Mouse (Mus musculus): ENCODE results near the gene Ywhag. TPM values are rescaled to one million over a fixed set of nuclear protein-coding genes. Genes with fewer than 3 reads are reported as not detected.

Gene Ywhag
- total RNA-seq, 2 experiments from 2014 or later = 88.3 to 124 TPM

- no peak for ATAC-seq (replicated peaks; ENCODE audit: poor library complexity)
Measured at GRCm38 (mm10) chr5:135952830-135953229, 18.4 kb upstream of the Ywhag start.

- no peak for ATAC-seq (replicated peaks; ENCODE audit: poor library complexity)
Measured at GRCm38 (mm10) chr5:135951660-135952059, 17.2 kb upstream of the Ywhag start.

GRCm38 (mm10) chr5:135950710-135951412, 16.4 kb upstream of the Ywhag start:
- ATAC-seq (replicated peaks; ENCODE audit: poor library complexity) = peak; percentile 83

GRCm38 (mm10) chr5:135946621-135947020, 12.2 kb upstream of the Ywhag start:
- ATAC-seq (replicated peaks; ENCODE audit: poor library complexity) = no peak

- no peak for ATAC-seq (replicated peaks; ENCODE audit: poor library complexity)
Measured at GRCm38 (mm10) chr5:135945916-135946408, 11.5 kb upstream of the Ywhag start.

GRCm38 (mm10) chr5:135942710-135943109, 8.3 kb upstream of the Ywhag start:
- no peak for ATAC-seq (replicated peaks; ENCODE audit: poor library complexity)

- ATAC-seq (replicated peaks; ENCODE audit: poor library complexity) = no peak
Measured at GRCm38 (mm10) chr5:135940587-135940986, 6.2 kb upstream of the Ywhag start.

GRCm38 (mm10) chr5:135935641-135936190, 1.3 kb upstream of the Ywhag start:
- no peak for ATAC-seq (replicated peaks; ENCODE audit: poor library complexity)

- ATAC-seq (replicated peaks; ENCODE audit: poor library complexity) = no peak
Measured at GRCm38 (mm10) chr5:135935176-135935523, 734 bp upstream of the Ywhag start.

GRCm38 (mm10) chr5:135933900-135934441, 445 bp downstream of the Ywhag start:
- peak; percentile 54 for ATAC-seq (replicated peaks; ENCODE audit: poor library complexity)

GRCm38 (mm10) chr5:135933222-135933899, 1.1 kb downstream of the Ywhag start:
- no peak for ATAC-seq (replicated peaks; ENCODE audit: poor library complexity)

GRCm38 (mm10) chr5:135932359-135932758, 2.1 kb downstream of the Ywhag start:
- ATAC-seq (replicated peaks; ENCODE audit: poor library complexity) = 0 out of 2 replicates have a peak, but pooled peaks have one; percentile 10

GRCm38 (mm10) chr5:135931526-135931925, 2.9 kb downstream of the Ywhag start:
- no peak for ATAC-seq (replicated peaks; ENCODE audit: poor library complexity)

- ATAC-seq (replicated peaks; ENCODE audit: poor library complexity) = no peak
Measured at GRCm38 (mm10) chr5:135929685-135930424, 4.6 kb downstream of the Ywhag start.

GRCm38 (mm10) chr5:135923901-135924300, 10.5 kb downstream of the Ywhag start:
- no peak for ATAC-seq (replicated peaks; ENCODE audit: poor library complexity)

- ATAC-seq (replicated peaks; ENCODE audit: poor library complexity) = no peak
Measured at GRCm38 (mm10) chr5:135919902-135920301, 14.5 kb downstream of the Ywhag start.

- no peak for ATAC-seq (replicated peaks; ENCODE audit: poor library complexity)
Measured at GRCm38 (mm10) chr5:135918593-135918992, 15.8 kb downstream of the Ywhag start.

GRCm38 (mm10) chr5:135918059-135918437, 16.4 kb downstream of the Ywhag start:
- ATAC-seq (replicated peaks; ENCODE audit: poor library complexity) = peak; percentile 35; the same call in 1 of the 2 replicates

GRCm38 (mm10) chr5:135917327-135918058, 16.9 kb downstream of the Ywhag start:
- no peak for ATAC-seq (replicated peaks; ENCODE audit: poor library complexity)

GRCm38 (mm10) chr5:135916601-135917000, 17.8 kb downstream of the Ywhag start:
- ATAC-seq (replicated peaks; ENCODE audit: poor library complexity) = no peak
